Mouse (Mus musculus): Measurements from ENCODE around the gene Macrod1.

DNA sequence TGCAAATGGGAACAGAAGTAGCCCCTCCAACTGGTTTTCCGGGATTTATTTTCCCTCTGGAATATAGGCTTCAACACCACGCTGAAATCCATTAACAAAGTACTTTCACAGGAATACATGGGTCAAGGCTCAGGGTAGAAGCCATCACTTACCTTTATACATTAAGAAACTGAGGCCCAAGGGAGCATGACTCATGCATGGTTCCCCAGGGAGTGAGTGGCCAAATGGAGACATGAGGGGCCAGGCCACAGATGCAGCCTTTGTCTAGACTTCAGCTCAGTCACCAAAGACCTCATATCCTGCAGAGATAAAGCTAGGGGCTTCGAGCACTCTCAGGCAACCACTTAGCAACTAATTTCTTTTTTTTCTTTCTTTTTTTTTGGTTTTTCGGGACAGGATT, 180.1 kb downstream of the Macrod1 start:
- no peak for TF ChIP-seq POLR2A (IDR thresholded peaks at IDR 0.05; ENCODE audit: borderline replicate concordance, low read depth, low read length)
- no peak for TF ChIP-seq CTCF (IDR thresholded peaks at IDR 0.05; ENCODE audit: low read depth, low read length)

Data from bone marrow macrophage, adult 2 months (primary cell).